Mouse (Mus musculus): Measurements from ENCODE around the gene Rexo4. TPM values are rescaled to one million over a fixed set of nuclear protein-coding genes. Genes with fewer than 3 reads are reported as not detected.

The Rexo4 gene
- polyA plus RNA-seq, 1 experiment, result 22.8 TPM

- Histone ChIP-seq H3K27me3 (ENCODE audit: control insufficient read depth, insufficient read depth, low read length) (no peaks in the 10 kb centered on the region), H3K27ac (ENCODE audit: insufficient read depth, low read length) (no peak overlapping the region), H3K4me1 (ENCODE audit: control insufficient read depth, insufficient read depth, insufficient read length) (peaks cover 7% of the 10 kb centered on the region; the same call in 1 of the 2 replicates), H3K36me3 (ENCODE audit: control insufficient read depth, insufficient read depth, low read length) (peaks cover 4% of the 10 kb centered on the region; the same call in 1 of the 2 replicates), H3K4me3 (ENCODE audit: extremely low read depth, insufficient read depth, insufficient read length) (no peak overlapping the region)
- no peak for DNase-seq (ENCODE audit: low read depth in 1 of 2, low spot score in 2 of 2)
- WGBS, result 87% methylated on average over 2 of the region's 2 CpGs
- TF ChIP-seq CTCF (IDR thresholded peaks at IDR 0.05; ENCODE audit: extremely low read depth, insufficient read depth, insufficient read length, insufficient replicate concordance), result no peak
- no peak for TF ChIP-seq POLR2A (IDR thresholded peaks at IDR 0.05; ENCODE audit: low read depth, low read length)
Measured at GRCm38 (mm10) chr2:26905936-26906335, 58.2 kb downstream of the Rexo4 start.

Other genes starting within 250 kb of the Rexo4 start
- not detected in 2 replicates for gene Abo, start 99.4 kb downstream of the Rexo4 start, polyA plus RNA-seq (2012; rRNA removed)
- 11.4 and 11.7 TPM in 2 replicates for gene Surf6, start 61.5 kb downstream of the Rexo4 start, polyA plus RNA-seq (2012; rRNA removed)
- gene Med22, start 53.7 kb downstream of the Rexo4 start, polyA plus RNA-seq (2012; rRNA removed), result 17.7 and 18.6 TPM in 2 replicates
- 496 and 521 TPM in 2 replicates for gene Rpl7a, start 53.6 kb downstream of the Rexo4 start, polyA plus RNA-seq (2012; rRNA removed)
- gene Surf2, start 48.0 kb downstream of the Rexo4 start, polyA plus RNA-seq (2012; rRNA removed), result 19.1 and 19.6 TPM in 2 replicates
- 35.5 and 43.5 TPM in 2 replicates for gene Surf1, start 47.9 kb downstream of the Rexo4 start, polyA plus RNA-seq (2012; rRNA removed)
- gene Surf4, start 30.5 kb downstream of the Rexo4 start, polyA plus RNA-seq (2012; rRNA removed), result 141 and 203 TPM in 2 replicates
- 0.21 and 0.22 TPM in 2 replicates for gene Stkld1, start 30.3 kb downstream of the Rexo4 start, polyA plus RNA-seq (2012; rRNA removed)
- 1.9 and 2.4 TPM in 2 replicates for gene Adamts13, start 9.0 kb upstream of the Rexo4 start, polyA plus RNA-seq (2012; rRNA removed)
- gene Cacfd1, start 45.5 kb upstream of the Rexo4 start, polyA plus RNA-seq (2012; rRNA removed), result 29.9 and 31.2 TPM in 2 replicates
- gene Slc2a6, start 63.6 kb upstream of the Rexo4 start, polyA plus RNA-seq (2012; rRNA removed), result 18.9 and 27.5 TPM in 2 replicates
- 0.47 and 0.67 TPM in 2 replicates for gene Mymk, start 107.8 kb upstream of the Rexo4 start, polyA plus RNA-seq (2012; rRNA removed)
- gene Adamtsl2, start 115.0 kb upstream of the Rexo4 start, polyA plus RNA-seq (2012; rRNA removed), result 33.6 and 45.1 TPM in 2 replicates
- not detected in 2 replicates for gene Fam163b, start 178.1 kb upstream of the Rexo4 start, polyA plus RNA-seq (2012; rRNA removed)
- 0.04 TPM in 1 of 2 replicates, not detected in the other for gene Dbh, start 200.8 kb upstream of the Rexo4 start, polyA plus RNA-seq (2012; rRNA removed)

Data from spleen, adult 2 months (tissue).